Mouse (Mus musculus) heart, embryonic 13.5 days (tissue): ENCODE results near the gene Gdap1l1. TPM values are rescaled to one million over a fixed set of nuclear protein-coding genes. Genes with fewer than 3 reads are reported as not detected.

Experiments
- ATAC-seq: fragments of 200-750 bp; cut with Nextera tagmentation; 2 replicates; pipeline ENCODE4 v1.8.0; 2017; ENCODE audit warnings: moderate TSS enrichment; ENCODE audit not compliant: insufficient number of reproducible peaks, low FRiP score, low TSS enrichment; ENCODE audit errors: extremely low read depth
- H3K27ac ChIP-seq: fragments of 300-500 bp; sonication (generic); replicated peaks from 2 replicates; pipeline ENCODE4 v1.5.1; 2015; ENCODE audit warnings: moderate library complexity, mild to moderate bottlenecking, inconsistent platforms
- H3K27me3 ChIP-seq: fragments of 300-500 bp; sonication (generic); replicated peaks from 2 replicates; pipeline ENCODE4 v1.6.1; 2015; ENCODE audit warnings: mild to moderate bottlenecking, inconsistent platforms
- H3K36me3 ChIP-seq: fragments of 300-500 bp; sonication (generic); 2 replicates; pipeline ENCODE4 v1.6.1; 2015; ENCODE audit warnings: mild to moderate bottlenecking, inconsistent platforms
- H3K4me1 ChIP-seq: fragments of 300-500 bp; sonication (generic); 2 replicates; pipeline ENCODE4 v1.6.1; 2015; ENCODE audit warnings: inconsistent platforms
- H3K4me2 ChIP-seq: fragments of 300-500 bp; sonication (generic); 2 replicates; pipeline ENCODE4 v1.6.1; 2015; ENCODE audit warnings: inconsistent platforms, mild to moderate bottlenecking, moderate library complexity
- H3K4me3 ChIP-seq: fragments of 300-500 bp; sonication (generic); 2 replicates; pipeline ENCODE4 v1.5.1; 2015; ENCODE audit warnings: moderate library complexity, mild to moderate bottlenecking, inconsistent platforms
- H3K9ac ChIP-seq: fragments of 300-500 bp; sonication (generic); 2 replicates; pipeline ENCODE4 v1.6.1; 2015; ENCODE audit warnings: inconsistent platforms, mild to moderate bottlenecking, moderate library complexity
- H3K9me3 ChIP-seq: fragments of 300-500 bp; sonication (generic); 2 replicates; pipeline ENCODE4 v1.6.1; 2016; ENCODE audit warnings: inconsistent platforms
- WGBS: fragments of 180-500 bp; shearing (Covaris S2); methylation state at CpG from one replicate; pipeline ENCODE4 v1.1.7; 2015; ENCODE audit warnings: mixed read lengths; 5-methylcytosine and 5-hydroxymethylcytosine counted together
- polyA plus RNA-seq: library from polyadenylated mRNA; unstranded; fragments of >200 nt; fragmentation: Nextera tagmentation; extraction: Ambion mirVana; gene quantifications from 2 replicates; pipeline ENCODE4 v1.2.1, GENCODE M21; 2015

The Gdap1l1 gene
- polyA plus RNA-seq, 1 experiment from 2014 or later: 0.48 TPM

- Histone ChIP-seq H3K27ac (no peak overlapping the region), H3K4me3 (no peak overlapping the region), H3K27me3 (peaks cover 19% of the 10 kb centered on the region), H3K4me1 (peaks cover 5% of the 10 kb centered on the region; the same call in 1 of the 2 replicates), H3K4me2 (no peak overlapping the region), H3K9ac (no peak overlapping the region), H3K36me3 (no peaks in the 10 kb centered on the region), H3K9me3 (no peaks in the 10 kb centered on the region)
- ATAC-seq: no peak
- 44% methylated on average over 5 of the region's 5 CpGs for WGBS
These were observed 51.5 kb downstream of the Gdap1l1 start for GRCm38 (mm10) chr2:163489725-163490291.

DNA sequence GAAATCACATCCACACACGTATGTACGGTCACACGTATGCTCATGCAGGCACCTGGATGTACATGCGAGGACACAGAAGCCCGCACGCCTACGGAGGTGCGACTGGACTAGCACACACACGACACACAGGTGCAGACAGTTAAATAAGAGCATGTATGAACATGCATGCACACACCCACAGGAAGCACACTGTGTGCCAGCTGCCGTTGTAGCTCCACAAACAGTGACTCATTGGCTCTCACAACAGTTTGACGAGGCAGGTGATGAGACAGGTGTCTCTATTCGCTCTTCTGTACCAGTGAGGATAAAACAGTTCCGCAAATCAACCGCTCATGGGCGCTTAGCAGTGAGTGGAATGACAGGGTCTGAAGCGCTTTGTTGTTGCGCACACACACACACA lies 52.4 kb downstream of the Gdap1l1 start:
- 86% methylated on average over 17 of the region's 17 CpGs for WGBS

DNA sequence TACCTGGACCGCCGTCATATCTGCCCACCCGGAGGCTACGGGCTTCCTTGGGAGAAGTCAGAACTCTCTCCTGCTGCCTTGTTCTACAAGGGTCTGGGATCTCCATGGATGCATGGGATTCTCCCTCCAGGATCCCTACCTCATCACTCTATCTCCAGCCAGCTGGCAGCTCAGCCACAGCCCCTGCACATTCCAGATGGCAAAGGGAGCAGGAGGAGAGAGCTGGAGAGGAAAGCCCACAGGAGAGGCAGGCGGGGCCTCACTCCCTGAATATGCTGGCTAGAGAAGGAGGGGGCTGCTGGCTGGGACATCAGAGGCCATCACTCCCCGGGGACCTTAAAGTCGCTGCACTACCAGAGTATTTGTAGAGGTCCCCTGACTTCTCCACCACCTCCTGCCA lies 53.1 kb downstream of the Gdap1l1 start:
- no peaks in the 10 kb centered on the region for H3K36me3 ChIP-seq
- H3K27ac ChIP-seq: no peak overlapping the region
- H3K4me1 ChIP-seq: peaks cover 5% of the 10 kb centered on the region; the same call in 1 of the 2 replicates
- ATAC-seq: no peak
- WGBS: 50% methylated on average over 7 of the region's 7 CpGs
- H3K9me3 ChIP-seq: no peaks in the 10 kb centered on the region
- H3K4me3 ChIP-seq: no peak overlapping the region
- H3K9ac ChIP-seq: no peak overlapping the region
- H3K4me2 ChIP-seq: no peak overlapping the region
- H3K27me3 ChIP-seq: peaks cover 18% of the 10 kb centered on the region

More for the DNA sequence above, 52.4 kb downstream of the Gdap1l1 start:
- Histone ChIP-seq H3K9me3 (no peaks in the 10 kb centered on the region), H3K27me3 (peaks cover 18% of the 10 kb centered on the region), H3K27ac (no peak overlapping the region), H3K36me3 (no peaks in the 10 kb centered on the region), H3K4me1 (peaks cover 5% of the 10 kb centered on the region; the same call in 1 of the 2 replicates), H3K4me3 (no peak overlapping the region), H3K9ac (no peak overlapping the region), H3K4me2 (no peak overlapping the region)
- ATAC-seq: no peak

- no peak for ATAC-seq
- H3K9ac ChIP-seq: no peak within 1 kb of the TSS
- H3K4me3 ChIP-seq: no peak within 1 kb of the TSS
- 70% methylated on average over 5 of the region's 5 CpGs for WGBS
- H3K36me3 ChIP-seq: no peaks in the 10 kb centered on the region
- peaks cover 5% of the 10 kb centered on the region; the same call in 1 of the 2 replicates for H3K4me1 ChIP-seq
- H3K9me3 ChIP-seq: no peaks in the 10 kb centered on the region
- no peak within 1 kb of the TSS for H3K27ac ChIP-seq
- peaks cover 18% of the 10 kb centered on the region for H3K27me3 ChIP-seq
- H3K4me2 ChIP-seq: no peak within 1 kb of the TSS
These were observed 53.7 kb downstream of the Gdap1l1 start, which contains the start of gene R3hdml for GRCm38 (mm10) chr2:163492018-163492417. R3hdml (plus strand) TSS chr2:163492318.

DNA sequence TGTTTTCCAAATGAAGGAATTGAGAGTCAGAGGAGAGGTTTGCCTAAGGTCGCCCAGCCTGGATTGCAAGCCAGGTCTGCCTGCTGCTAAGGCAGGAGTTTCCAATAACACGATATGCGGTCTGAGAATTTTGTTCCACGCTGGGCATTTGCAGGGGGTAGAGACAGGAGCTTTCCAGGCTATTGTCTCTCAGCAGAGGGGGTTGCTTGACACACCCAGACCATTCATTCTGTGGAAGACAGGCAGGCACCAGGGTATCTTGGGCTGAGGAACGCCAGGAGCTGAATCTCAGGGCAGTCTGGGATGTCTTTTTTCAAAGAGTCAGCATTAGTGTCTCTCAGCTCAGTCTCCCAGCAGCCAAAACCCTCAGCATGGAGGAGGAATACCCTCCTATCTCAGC lies 54.8 kb downstream of the Gdap1l1 start:
- Histone ChIP-seq H3K9me3 (no peaks in the 10 kb centered on the region), H3K36me3 (no peaks in the 10 kb centered on the region), H3K27me3 (peaks cover 18% of the 10 kb centered on the region), H3K9ac (no peak overlapping the region), H3K4me3 (no peak overlapping the region), H3K4me2 (no peak overlapping the region), H3K4me1 (peaks cover 5% of the 10 kb centered on the region; the same call in 1 of the 2 replicates), H3K27ac (no peak overlapping the region)
- 28% methylated on average over 5 of the region's 5 CpGs for WGBS
- ATAC-seq: no peak

- H3K4me2 ChIP-seq: no peak overlapping the region
- no peak for ATAC-seq
These were observed 55.7 kb downstream of the Gdap1l1 start for GRCm38 (mm10) chr2:163493976-163494375.

GRCm38 (mm10) chr2:163494456-163494855 lies 56.2 kb downstream of the Gdap1l1 start:
- Histone ChIP-seq H3K27ac (no peak overlapping the region), H3K27me3 (peaks cover 18% of the 10 kb centered on the region), H3K9ac (no peak overlapping the region), H3K4me3 (no peak overlapping the region), H3K4me1 (peaks cover 5% of the 10 kb centered on the region; the same call in 1 of the 2 replicates), H3K36me3 (no peaks in the 10 kb centered on the region), H3K4me2 (no peak overlapping the region), H3K9me3 (no peaks in the 10 kb centered on the region)
- no peak for ATAC-seq
- WGBS: 21% methylated on average over 6 of the region's 6 CpGs

More at GRCm38 (mm10) chr2:163493976-163494375, 55.7 kb downstream of the Gdap1l1 start:
- Histone ChIP-seq H3K9ac (no peak overlapping the region), H3K27ac (no peak overlapping the region), H3K27me3 (peaks cover 18% of the 10 kb centered on the region), H3K9me3 (no peaks in the 10 kb centered on the region), H3K36me3 (no peaks in the 10 kb centered on the region), H3K4me1 (peaks cover 5% of the 10 kb centered on the region; the same call in 1 of the 2 replicates), H3K4me3 (no peak overlapping the region)
- 21% methylated on average over 5 of the region's 5 CpGs for WGBS

- Histone ChIP-seq H3K27me3 (no peaks in the 10 kb centered on the region), H3K4me2 (no peak overlapping the region), H3K9me3 (no peaks in the 10 kb centered on the region), H3K9ac (no peak overlapping the region), H3K4me3 (no peak overlapping the region), H3K36me3 (no peaks in the 10 kb centered on the region), H3K27ac (no peak overlapping the region), H3K4me1 (no peaks in the 10 kb centered on the region)
- 86% methylated on average over 2 of the region's 2 CpGs for WGBS
- ATAC-seq: no peak
These were observed 63.9 kb downstream of the Gdap1l1 start for GRCm38 (mm10) chr2:163502219-163502618.

- no peaks in the 10 kb centered on the region for H3K9me3 ChIP-seq
- no peak overlapping the region for H3K9ac ChIP-seq
- H3K4me1 ChIP-seq: no peaks in the 10 kb centered on the region
- H3K36me3 ChIP-seq: no peaks in the 10 kb centered on the region
- H3K4me2 ChIP-seq: no peak overlapping the region
- H3K27ac ChIP-seq: no peak overlapping the region
- no peak overlapping the region for H3K4me3 ChIP-seq
- WGBS: 59% methylated on average over 7 of the region's 7 CpGs
- no peak for ATAC-seq
- H3K27me3 ChIP-seq: no peaks in the 10 kb centered on the region
These were observed 64.9 kb downstream of the Gdap1l1 start for GRCm38 (mm10) chr2:163503191-163503590.

Other genes with a start within 250 kb of the Gdap1l1 start
- 2.5 and 3.6 TPM in 2 replicates for gene Tox2, start 235.4 kb upstream of the Gdap1l1 start, polyA plus RNA-seq
- gene Jph2, start 40.5 kb upstream of the Gdap1l1 start, polyA plus RNA-seq: 41.5 and 42.9 TPM in 2 replicates
- 54.5 and 57.3 TPM in 2 replicates for gene Oser1, start 13.8 kb upstream of the Gdap1l1 start, polyA plus RNA-seq
- 11.7 and 11.9 TPM in 2 replicates for gene Fitm2, start 34.2 kb downstream of the Gdap1l1 start, polyA plus RNA-seq
- gene R3hdml, start 53.8 kb downstream of the Gdap1l1 start, polyA plus RNA-seq: not detected in 2 replicates
- 0.20 and 0.71 TPM in 2 replicates for gene Hnf4a, start 68.3 kb downstream of the Gdap1l1 start, polyA plus RNA-seq
- gene Ttpal, start 163.8 kb downstream of the Gdap1l1 start, polyA plus RNA-seq: 18.8 and 19.3 TPM in 2 replicates
- gene Serinc3, start 206.7 kb downstream of the Gdap1l1 start, polyA plus RNA-seq: 50.1 and 51.8 TPM in 2 replicates
- 233 and 270 TPM in 2 replicates for gene Pkig, start 219.9 kb downstream of the Gdap1l1 start, polyA plus RNA-seq